Mouse (Mus musculus) MN1 (cell line): ENCODE measurements around the gene Ppp1r14a.

Experiments used
- DNase-seq: peaks from one replicate; pipeline ENCODE4 v3.0.0-alpha.2; 2016; ENCODE audit warnings: low spot score

The Ppp1r14a gene

GRCm38 (mm10) chr7:29334156-29334555, 45.0 kb downstream of the Ppp1r14a start:
- no peak for DNase-seq

GRCm38 (mm10) chr7:29335276-29335675, 46.2 kb downstream of the Ppp1r14a start:
- DNase-seq, result no peak

- DNase-seq, result no peak
Measured at GRCm38 (mm10) chr7:29335841-29336671, 46.9 kb downstream of the Ppp1r14a start.

- no peak for DNase-seq
Measured at GRCm38 (mm10) chr7:29336795-29337319, 47.7 kb downstream of the Ppp1r14a start.

GRCm38 (mm10) chr7:29337766-29338165, 48.7 kb downstream of the Ppp1r14a start:
- no peak for DNase-seq

GRCm38 (mm10) chr7:29338351-29338919, 49.3 kb downstream of the Ppp1r14a start:
- no peak for DNase-seq

- DNase-seq, result no peak
Measured at GRCm38 (mm10) chr7:29338984-29339679, 50.0 kb downstream of the Ppp1r14a start.

- DNase-seq, result no peak
Measured at GRCm38 (mm10) chr7:29340247-29340646, 51.1 kb downstream of the Ppp1r14a start.

- DNase-seq, result no peak
Measured at GRCm38 (mm10) chr7:29340838-29341237, 51.7 kb downstream of the Ppp1r14a start.

- no peak for DNase-seq
Measured at GRCm38 (mm10) chr7:29341722-29342121, 52.6 kb downstream of the Ppp1r14a start.

- DNase-seq, result no peak
Measured at GRCm38 (mm10) chr7:29342489-29343092, 53.5 kb downstream of the Ppp1r14a start.
